Mouse (Mus musculus): Measurements from ENCODE around the gene Palm2.

DNA sequence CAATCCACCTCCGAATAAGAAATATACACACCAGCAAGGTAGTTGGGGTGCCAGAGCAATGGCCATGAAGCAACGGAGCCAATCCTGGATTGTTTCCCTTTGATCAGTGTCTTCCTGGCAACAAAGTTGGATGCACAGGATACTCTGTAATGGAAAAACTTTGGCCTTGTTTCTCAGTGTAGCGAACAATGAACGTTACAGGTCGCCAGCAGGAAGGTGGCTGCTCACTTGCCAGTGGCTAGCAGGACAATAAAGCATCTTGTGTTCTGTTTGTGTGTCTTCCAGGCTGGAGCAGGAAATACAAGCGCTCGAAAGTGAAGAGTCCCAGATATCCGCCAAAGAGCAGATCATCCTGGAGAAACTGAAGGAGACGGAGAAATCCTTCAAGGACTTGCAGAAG lies 254.1 kb downstream of the Palm2 start:
- no peak for TF ChIP-seq CTCF (IDR thresholded peaks at IDR 0.05; ENCODE audit: low read depth, low read length)
- TF ChIP-seq POLR2A (IDR thresholded peaks at IDR 0.05; ENCODE audit: borderline replicate concordance, low read depth, low read length) = no peak
